Mouse (Mus musculus): ENCODE results near the gene Dusp27. TPM values are rescaled to one million over a fixed set of nuclear protein-coding genes. Genes with fewer than 3 reads are reported as not detected.

The Dusp27 gene
- polyA plus RNA-seq, 1 experiment from 2014 or later: 0.54 TPM

- H3K27me3 ChIP-seq (ENCODE audit: control insufficient read depth, insufficient read depth, low read length): no peaks in the 10 kb centered on the region
- no peak overlapping the region for H3K9ac ChIP-seq (replicated peaks; ENCODE audit: low read depth, low read length)
- no peak overlapping the region for H3K27ac ChIP-seq (ENCODE audit: low read depth, low read length)
- 90% methylated on average over 8 of the region's 8 CpGs for WGBS
- ATAC-seq (ENCODE audit: low read depth): no peak
- H3K9me3 ChIP-seq (ENCODE audit: control insufficient read depth, low read length): no peaks in the 10 kb centered on the region
- H3K4me1 ChIP-seq (ENCODE audit: control insufficient read depth, insufficient read depth, low read length): no peaks in the 10 kb centered on the region
- no peak overlapping the region for H3K4me2 ChIP-seq (ENCODE audit: low read depth, low read length)
- H3K4me3 ChIP-seq (ENCODE audit: low read depth, low read length): no peak overlapping the region
- H3K36me3 ChIP-seq (ENCODE audit: control insufficient read depth, insufficient read depth, low read length): no peaks in the 10 kb centered on the region
Measured at GRCm38 (mm10) chr1:166123751-166124150, 4.0 kb downstream of the Dusp27 start.

GRCm38 (mm10) chr1:166123045-166123444 is 4.7 kb downstream of the Dusp27 start:
- 95% methylated on average over 1 of the region's 1 CpGs for WGBS
- H3K36me3 ChIP-seq (ENCODE audit: control insufficient read depth, insufficient read depth, low read length): no peaks in the 10 kb centered on the region
- no peak for ATAC-seq (ENCODE audit: low read depth)

GRCm38 (mm10) chr1:166122114-166122513 is 5.6 kb downstream of the Dusp27 start:
- no peaks in the 10 kb centered on the region for H3K27me3 ChIP-seq (ENCODE audit: control insufficient read depth, insufficient read depth, low read length)
- H3K4me2 ChIP-seq (ENCODE audit: low read depth, low read length): no peak overlapping the region
- H3K36me3 ChIP-seq (ENCODE audit: control insufficient read depth, insufficient read depth, low read length): no peaks in the 10 kb centered on the region
- H3K27ac ChIP-seq (ENCODE audit: low read depth, low read length): no peak overlapping the region
- ATAC-seq (ENCODE audit: low read depth): no peak
- WGBS: 74% methylated on average over 7 of the region's 7 CpGs
- H3K9ac ChIP-seq (replicated peaks; ENCODE audit: low read depth, low read length): no peak overlapping the region
- no peaks in the 10 kb centered on the region for H3K9me3 ChIP-seq (ENCODE audit: control insufficient read depth, low read length)
- no peaks in the 10 kb centered on the region for H3K4me1 ChIP-seq (ENCODE audit: control insufficient read depth, insufficient read depth, low read length)
- H3K4me3 ChIP-seq (ENCODE audit: low read depth, low read length): no peak overlapping the region

More at GRCm38 (mm10) chr1:166123045-166123444, 4.7 kb downstream of the Dusp27 start:
- no peak overlapping the region for H3K27ac ChIP-seq (ENCODE audit: low read depth, low read length)
- no peak overlapping the region for H3K4me2 ChIP-seq (ENCODE audit: low read depth, low read length)
- no peaks in the 10 kb centered on the region for H3K4me1 ChIP-seq (ENCODE audit: control insufficient read depth, insufficient read depth, low read length)
- H3K9ac ChIP-seq (replicated peaks; ENCODE audit: low read depth, low read length): no peak overlapping the region
- no peaks in the 10 kb centered on the region for H3K27me3 ChIP-seq (ENCODE audit: control insufficient read depth, insufficient read depth, low read length)
- H3K4me3 ChIP-seq (ENCODE audit: low read depth, low read length): no peak overlapping the region
- H3K9me3 ChIP-seq (ENCODE audit: control insufficient read depth, low read length): no peaks in the 10 kb centered on the region

GRCm38 (mm10) chr1:166117866-166118639 is 9.7 kb downstream of the Dusp27 start:
- no peaks in the 10 kb centered on the region for H3K36me3 ChIP-seq (ENCODE audit: control insufficient read depth, insufficient read depth, low read length)
- ATAC-seq (ENCODE audit: low read depth): peak; percentile 71
- no peaks in the 10 kb centered on the region for H3K9me3 ChIP-seq (ENCODE audit: control insufficient read depth, low read length)
- peak overlapping the region; percentile 52; the same call in 1 of the 2 replicates for H3K27ac ChIP-seq (ENCODE audit: low read depth, low read length)
- H3K4me2 ChIP-seq (ENCODE audit: low read depth, low read length): no peak overlapping the region
- WGBS: 54% methylated on average over 13 of the region's 13 CpGs
- H3K4me3 ChIP-seq (ENCODE audit: low read depth, low read length): no peak overlapping the region
- no peaks in the 10 kb centered on the region for H3K27me3 ChIP-seq (ENCODE audit: control insufficient read depth, insufficient read depth, low read length)
- no peak overlapping the region for H3K9ac ChIP-seq (replicated peaks; ENCODE audit: low read depth, low read length)
- no peaks in the 10 kb centered on the region for H3K4me1 ChIP-seq (ENCODE audit: control insufficient read depth, insufficient read depth, low read length)

GRCm38 (mm10) chr1:166115719-166116118 is 12.0 kb downstream of the Dusp27 start:
- Histone ChIP-seq H3K4me2 (ENCODE audit: low read depth, low read length) (no peak overlapping the region), H3K27ac (ENCODE audit: low read depth, low read length) (no peak overlapping the region), H3K9me3 (ENCODE audit: control insufficient read depth, low read length) (no peaks in the 10 kb centered on the region), H3K9ac (replicated peaks; ENCODE audit: low read depth, low read length) (no peak overlapping the region), H3K36me3 (ENCODE audit: control insufficient read depth, insufficient read depth, low read length) (no peaks in the 10 kb centered on the region), H3K4me1 (ENCODE audit: control insufficient read depth, insufficient read depth, low read length) (no peaks in the 10 kb centered on the region), H3K27me3 (ENCODE audit: control insufficient read depth, insufficient read depth, low read length) (no peaks in the 10 kb centered on the region), H3K4me3 (ENCODE audit: low read depth, low read length) (no peak overlapping the region)
- no peak for ATAC-seq (ENCODE audit: low read depth)
- 96% methylated on average over 4 of the region's 4 CpGs for WGBS

GRCm38 (mm10) chr1:166114986-166115385 is 12.7 kb downstream of the Dusp27 start:
- no peak overlapping the region for H3K9ac ChIP-seq (replicated peaks; ENCODE audit: low read depth, low read length)
- no peaks in the 10 kb centered on the region for H3K4me1 ChIP-seq (ENCODE audit: control insufficient read depth, insufficient read depth, low read length)
- H3K4me2 ChIP-seq (ENCODE audit: low read depth, low read length): no peak overlapping the region
- ATAC-seq (ENCODE audit: low read depth): no peak
- WGBS: 84% methylated on average over 3 of the region's 3 CpGs
- no peaks in the 10 kb centered on the region for H3K36me3 ChIP-seq (ENCODE audit: control insufficient read depth, insufficient read depth, low read length)
- H3K27ac ChIP-seq (ENCODE audit: low read depth, low read length): no peak overlapping the region
- no peaks in the 10 kb centered on the region for H3K9me3 ChIP-seq (ENCODE audit: control insufficient read depth, low read length)
- H3K4me3 ChIP-seq (ENCODE audit: low read depth, low read length): no peak overlapping the region
- H3K27me3 ChIP-seq (ENCODE audit: control insufficient read depth, insufficient read depth, low read length): no peaks in the 10 kb centered on the region

GRCm38 (mm10) chr1:166105464-166105863 is 22.3 kb downstream of the Dusp27 start:
- Histone ChIP-seq H3K4me1 (ENCODE audit: control insufficient read depth, insufficient read depth, low read length) (no peaks in the 10 kb centered on the region), H3K9ac (replicated peaks; ENCODE audit: low read depth, low read length) (no peak overlapping the region), H3K27ac (ENCODE audit: low read depth, low read length) (no peak overlapping the region), H3K9me3 (ENCODE audit: control insufficient read depth, low read length) (no peaks in the 10 kb centered on the region), H3K4me3 (ENCODE audit: low read depth, low read length) (no peak overlapping the region), H3K27me3 (ENCODE audit: control insufficient read depth, insufficient read depth, low read length) (no peaks in the 10 kb centered on the region), H3K36me3 (ENCODE audit: control insufficient read depth, insufficient read depth, low read length) (no peaks in the 10 kb centered on the region), H3K4me2 (ENCODE audit: low read depth, low read length) (no peak overlapping the region)
- ATAC-seq (ENCODE audit: low read depth): no peak
- WGBS: 75% methylated on average over 6 of the region's 6 CpGs

GRCm38 (mm10) chr1:166104858-166105257 is 22.9 kb downstream of the Dusp27 start:
- Histone ChIP-seq H3K27me3 (ENCODE audit: control insufficient read depth, insufficient read depth, low read length) (no peaks in the 10 kb centered on the region), H3K4me3 (ENCODE audit: low read depth, low read length) (no peak overlapping the region), H3K9me3 (ENCODE audit: control insufficient read depth, low read length) (no peaks in the 10 kb centered on the region), H3K27ac (ENCODE audit: low read depth, low read length) (no peak overlapping the region), H3K36me3 (ENCODE audit: control insufficient read depth, insufficient read depth, low read length) (no peaks in the 10 kb centered on the region), H3K9ac (replicated peaks; ENCODE audit: low read depth, low read length) (no peak overlapping the region), H3K4me1 (ENCODE audit: control insufficient read depth, insufficient read depth, low read length) (no peaks in the 10 kb centered on the region), H3K4me2 (ENCODE audit: low read depth, low read length) (no peak overlapping the region)
- no peak for ATAC-seq (ENCODE audit: low read depth)
- 90% methylated on average over 3 of the region's 3 CpGs for WGBS

GRCm38 (mm10) chr1:166102920-166103608 is 24.7 kb downstream of the Dusp27 start:
- Histone ChIP-seq H3K9me3 (ENCODE audit: control insufficient read depth, low read length) (no peaks in the 10 kb centered on the region), H3K36me3 (ENCODE audit: control insufficient read depth, insufficient read depth, low read length) (no peaks in the 10 kb centered on the region), H3K27me3 (ENCODE audit: control insufficient read depth, insufficient read depth, low read length) (no peaks in the 10 kb centered on the region), H3K4me2 (ENCODE audit: low read depth, low read length) (no peak overlapping the region), H3K4me3 (ENCODE audit: low read depth, low read length) (no peak overlapping the region), H3K4me1 (ENCODE audit: control insufficient read depth, insufficient read depth, low read length) (no peaks in the 10 kb centered on the region), H3K9ac (replicated peaks; ENCODE audit: low read depth, low read length) (no peak overlapping the region), H3K27ac (ENCODE audit: low read depth, low read length) (no peak overlapping the region)
- ATAC-seq (ENCODE audit: low read depth): peak; percentile 54; the same call in 1 of the 2 replicates
- 56% methylated on average over 11 of the region's 11 CpGs for WGBS

Measured in neural tube, embryonic 14.5 days (tissue).